Mouse (Mus musculus): ENCODE data around the gene Etv3. TPM values are rescaled to one million over a fixed set of nuclear protein-coding genes. Genes with fewer than 3 reads are reported as not detected.

Etv3 gene
- total RNA-seq, 1 experiment = 8.8 TPM

- peak overlapping the region; percentile 34; the same call in 1 of the 2 replicates for H3K9ac ChIP-seq (ENCODE audit: insufficient read depth, low read depth, low read length, poor library complexity, severe bottlenecking)
- peak overlapping the region; percentile 25 to 28; a peak in 3 of 4 replicates for H3K4me3 ChIP-seq (ENCODE audit: insufficient read depth in 1 of 2, low read depth in 1 of 2, low read length in 2 of 2, poor library complexity in 1 of 2, severe bottlenecking in 1 of 2)
- no peaks in the 10 kb centered on the region for H3K36me3 ChIP-seq (ENCODE audit: control insufficient read depth, insufficient read depth, low read length, poor library complexity, severe bottlenecking)
- peaks cover 0 to 10% of the 10 kb centered on the region in 2 experiments; a peak in 1 of 4 replicates for H3K4me1 ChIP-seq (ENCODE audit: control insufficient read depth in 2 of 2, insufficient read depth in 2 of 2, low read length in 2 of 2, poor library complexity in 1 of 2)
- H3K27ac ChIP-seq (ENCODE audit: insufficient read depth, low read depth, low read length, poor library complexity, severe bottlenecking) = no peak overlapping the region
- no peaks in the 10 kb centered on the region for H3K9me3 ChIP-seq (ENCODE audit: control insufficient read depth, insufficient read depth, low read depth, low read length)
- DNase-seq (ENCODE audit: low read depth, low spot score) = no peak
- no peak for TF ChIP-seq ZC3H11A (IDR thresholded peaks at IDR 0.05; ENCODE audit: borderline replicate concordance, low read depth, low read length)
- TF ChIP-seq HCFC1 (IDR thresholded peaks at IDR 0.05; ENCODE audit: borderline replicate concordance, insufficient read depth, low read length) = no peak
- no peak for TF ChIP-seq CHD2 (IDR thresholded peaks at IDR 0.05; ENCODE audit: low read depth, low read length)
- TF ChIP-seq ZNF384 (IDR thresholded peaks at IDR 0.05; ENCODE audit: low read depth, low read length) = no peak
- no peak; the same call in 1 of the 2 replicates for TF ChIP-seq MAFK (IDR thresholded peaks at IDR 0.05; ENCODE audit: insufficient read depth, low read depth, low read length)
- in situ Hi-C loops (cut with MboI; ENCODE audit: low sequenced_read_pairs in 2 of 2, unreplicated experiment in 2 of 2) = loop anchor here in 1 of 2 experiments (25.0 kb wide), 1 partner anchor 275 kb away; no protein-coding TSS in a partner anchor
These were observed 13.0 kb upstream of the Etv3 start for GRCm38 (mm10) chr3:87511971-87512765.

- no peak for DNase-seq (ENCODE audit: low read depth, low spot score)
- Histone ChIP-seq H3K9me3 (ENCODE audit: control insufficient read depth, insufficient read depth, low read depth, low read length) (no peaks in the 10 kb centered on the region), H3K36me3 (ENCODE audit: control insufficient read depth, insufficient read depth, low read length, poor library complexity, severe bottlenecking) (no peaks in the 10 kb centered on the region), H3K4me1 (ENCODE audit: control insufficient read depth in 2 of 2, insufficient read depth in 2 of 2, low read length in 2 of 2, poor library complexity in 1 of 2) (peaks cover 0 to 10% of the 10 kb centered on the region in 2 experiments; a peak in 1 of 4 replicates), H3K27ac (ENCODE audit: insufficient read depth, low read depth, low read length, poor library complexity, severe bottlenecking) (no peak overlapping the region), H3K4me3 (ENCODE audit: insufficient read depth in 1 of 2, low read depth in 1 of 2, low read length in 2 of 2, poor library complexity in 1 of 2, severe bottlenecking in 1 of 2) (no peak overlapping the region), H3K9ac (ENCODE audit: insufficient read depth, low read depth, low read length, poor library complexity, severe bottlenecking) (no peak overlapping the region)
- TF ChIP-seq ZNF384 (IDR thresholded peaks at IDR 0.05; ENCODE audit: low read depth, low read length) = no peak
- TF ChIP-seq ZC3H11A (IDR thresholded peaks at IDR 0.05; ENCODE audit: borderline replicate concordance, low read depth, low read length) = no peak
- no peak for TF ChIP-seq HCFC1 (IDR thresholded peaks at IDR 0.05; ENCODE audit: borderline replicate concordance, insufficient read depth, low read length)
- TF ChIP-seq MAFK (IDR thresholded peaks at IDR 0.05; ENCODE audit: insufficient read depth, low read depth, low read length) = no peak
- TF ChIP-seq CHD2 (IDR thresholded peaks at IDR 0.05; ENCODE audit: low read depth, low read length) = no peak
- in situ Hi-C loops (cut with MboI; ENCODE audit: low sequenced_read_pairs in 2 of 2, unreplicated experiment in 2 of 2) = loop anchor here in 1 of 2 experiments (25.0 kb wide), 1 partner anchor 278 kb away; no protein-coding TSS in a partner anchor
These were observed 9.6 kb upstream of the Etv3 start for GRCm38 (mm10) chr3:87515567-87516081.

GRCm38 (mm10) chr3:87518425-87518824 lies 6.8 kb upstream of the Etv3 start:
- Histone ChIP-seq H3K4me1 (ENCODE audit: control insufficient read depth in 2 of 2, insufficient read depth in 2 of 2, low read length in 2 of 2, poor library complexity in 1 of 2) (0 out of 4 replicates have a peak, but pooled peaks cover 0 to 2% of the 10 kb centered on the region in 2 experiments), H3K27ac (ENCODE audit: insufficient read depth, low read depth, low read length, poor library complexity, severe bottlenecking) (no peak overlapping the region), H3K4me3 (ENCODE audit: insufficient read depth in 1 of 2, low read depth in 1 of 2, low read length in 2 of 2, poor library complexity in 1 of 2, severe bottlenecking in 1 of 2) (no peak overlapping the region)

GRCm38 (mm10) chr3:87521126-87521525 lies 4.1 kb upstream of the Etv3 start:
- no peak for TF ChIP-seq CHD2 (IDR thresholded peaks at IDR 0.05; ENCODE audit: low read depth, low read length)
- TF ChIP-seq MAFK (IDR thresholded peaks at IDR 0.05; ENCODE audit: insufficient read depth, low read depth, low read length) = no peak
- TF ChIP-seq ZNF384 (IDR thresholded peaks at IDR 0.05; ENCODE audit: low read depth, low read length) = no peak
- no peak for TF ChIP-seq ZC3H11A (IDR thresholded peaks at IDR 0.05; ENCODE audit: borderline replicate concordance, low read depth, low read length)
- TF ChIP-seq HCFC1 (IDR thresholded peaks at IDR 0.05; ENCODE audit: borderline replicate concordance, insufficient read depth, low read length) = no peak
- Histone ChIP-seq H3K36me3 (ENCODE audit: control insufficient read depth, insufficient read depth, low read length, poor library complexity, severe bottlenecking) (no peaks in the 10 kb centered on the region), H3K9me3 (ENCODE audit: control insufficient read depth, insufficient read depth, low read depth, low read length) (no peaks in the 10 kb centered on the region), H3K4me3 (ENCODE audit: insufficient read depth in 1 of 2, low read depth in 1 of 2, low read length in 2 of 2, poor library complexity in 1 of 2, severe bottlenecking in 1 of 2) (no peak overlapping the region), H3K27ac (ENCODE audit: insufficient read depth, low read depth, low read length, poor library complexity, severe bottlenecking) (no peak overlapping the region), H3K9ac (ENCODE audit: insufficient read depth, low read depth, low read length, poor library complexity, severe bottlenecking) (no peak overlapping the region), H3K4me1 (ENCODE audit: control insufficient read depth in 2 of 2, insufficient read depth in 2 of 2, low read length in 2 of 2, poor library complexity in 1 of 2) (peaks cover 0 to under 1% of the 10 kb centered on the region in 2 experiments; a peak in 1 of 4 replicates)
- no peak for DNase-seq (ENCODE audit: low read depth, low spot score)
- in situ Hi-C loops (cut with MboI; ENCODE audit: low sequenced_read_pairs in 2 of 2, unreplicated experiment in 2 of 2) = loop anchor here in 1 of 2 experiments (25.0 kb wide), 1 partner anchor 284 kb away; no protein-coding TSS in a partner anchor

More at GRCm38 (mm10) chr3:87518425-87518824, 6.8 kb upstream of the Etv3 start:
- no peak for DNase-seq (ENCODE audit: low read depth, low spot score)
- TF ChIP-seq MAFK (IDR thresholded peaks at IDR 0.05; ENCODE audit: insufficient read depth, low read depth, low read length) = no peak
- no peak for TF ChIP-seq ZC3H11A (IDR thresholded peaks at IDR 0.05; ENCODE audit: borderline replicate concordance, low read depth, low read length)
- no peak for TF ChIP-seq ZNF384 (IDR thresholded peaks at IDR 0.05; ENCODE audit: low read depth, low read length)
- TF ChIP-seq HCFC1 (IDR thresholded peaks at IDR 0.05; ENCODE audit: borderline replicate concordance, insufficient read depth, low read length) = no peak
- TF ChIP-seq CHD2 (IDR thresholded peaks at IDR 0.05; ENCODE audit: low read depth, low read length) = no peak
- Histone ChIP-seq H3K9ac (ENCODE audit: insufficient read depth, low read depth, low read length, poor library complexity, severe bottlenecking) (no peak overlapping the region), H3K9me3 (ENCODE audit: control insufficient read depth, insufficient read depth, low read depth, low read length) (no peaks in the 10 kb centered on the region), H3K36me3 (ENCODE audit: control insufficient read depth, insufficient read depth, low read length, poor library complexity, severe bottlenecking) (no peaks in the 10 kb centered on the region)
- in situ Hi-C loops (cut with MboI; ENCODE audit: low sequenced_read_pairs in 2 of 2, unreplicated experiment in 2 of 2) = loop anchor here in 1 of 2 experiments (25.0 kb wide), 1 partner anchor 281 kb away; no protein-coding TSS in a partner anchor
